Mouse (Mus musculus): ENCODE results near the gene Uaca. TPM values are rescaled to one million over a fixed set of nuclear protein-coding genes. Genes with fewer than 3 reads are reported as not detected.

Gene Uaca
- polyA plus RNA-seq, 2 experiments, result 0.62 to 1.9 TPM

DNA sequence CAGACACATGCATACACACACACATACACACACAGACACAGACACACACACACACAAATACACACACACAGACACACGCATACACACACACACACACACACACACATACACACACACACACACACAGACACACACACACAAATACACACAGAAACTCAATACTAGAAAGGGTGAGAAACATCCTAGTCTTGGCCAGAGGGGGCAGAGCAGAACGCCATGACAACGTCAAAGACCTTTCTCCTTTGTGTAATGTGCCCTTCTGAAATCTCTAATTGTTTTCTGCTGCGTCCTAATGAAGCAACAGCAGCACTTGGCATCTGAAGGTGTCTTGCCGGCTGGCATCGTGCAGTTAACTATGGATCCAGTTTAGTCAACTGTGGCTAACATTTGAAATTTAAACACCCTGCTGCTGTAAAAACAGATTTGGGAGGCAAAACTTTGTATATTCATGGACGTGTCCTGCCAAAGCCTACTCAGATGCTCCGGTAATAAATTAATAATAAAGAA, 83.8 kb downstream of the Uaca start:
- Histone ChIP-seq H3K27ac (no peak overlapping the region), H3K9ac (replicated peaks) (no peak overlapping the region), H3K27me3 (ENCODE audit: control insufficient read depth, insufficient read depth, low read length) (no peaks in the 10 kb centered on the region), H3K4me2 (ENCODE audit: low read depth) (no peak overlapping the region), H3K4me3 (ENCODE audit: insufficient read depth in 1 of 2, low read depth in 2 of 2, low read length in 2 of 2) (no peak overlapping the region), H3K9me3 (ENCODE audit: control insufficient read depth, low read length) (no peaks in the 10 kb centered on the region), H3K36me3 (replicated peaks; ENCODE audit: control insufficient read depth, insufficient read depth, low read depth) (no peaks in the 10 kb centered on the region), H3K4me1 (replicated peaks; ENCODE audit: control insufficient read depth in 2 of 2, insufficient read depth in 2 of 2, low read length in 1 of 2) (no peaks in the 10 kb centered on the region)
- DNase-seq (ENCODE audit: low read depth in 3 of 3, low spot score in 3 of 3), result no peak
- no peak for ATAC-seq (ENCODE audit: insufficient read depth)
- 77% methylated on average over 8 of the region's 8 CpGs for WGBS (ENCODE audit: insufficient replicate concordance)
- TF ChIP-seq EP300 (IDR thresholded peaks at IDR 0.05; ENCODE audit: low read depth) (no peak), CTCF (IDR thresholded peaks at IDR 0.05; ENCODE audit: low read depth) (no peak)

DNA sequence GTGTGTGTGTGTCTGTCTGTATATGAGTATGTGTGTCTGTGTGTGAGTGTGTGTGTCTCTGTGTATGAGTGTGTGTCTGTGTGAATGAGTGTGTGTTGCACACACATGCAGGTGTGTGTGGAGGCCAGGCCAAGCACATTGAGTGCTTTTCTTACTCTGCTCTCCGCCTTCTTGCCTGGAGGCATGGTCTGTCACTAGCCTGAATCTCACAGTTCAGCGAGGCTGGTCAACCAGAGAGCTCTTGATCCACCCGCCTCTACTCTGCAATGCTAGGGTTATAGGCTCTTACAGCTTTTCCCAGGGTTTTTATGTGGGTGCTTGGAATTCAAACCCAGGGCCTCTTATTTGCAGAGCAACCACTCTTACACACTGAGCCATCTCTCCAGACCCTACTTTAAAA, 84.3 kb downstream of the Uaca start:
- ATAC-seq (ENCODE audit: insufficient read depth) (no peak), DNase-seq (ENCODE audit: low read depth in 3 of 3, low spot score in 3 of 3) (no peak)
- no peak for TF ChIP-seq CTCF (IDR thresholded peaks at IDR 0.05; ENCODE audit: low read depth)
- TF ChIP-seq EP300 (IDR thresholded peaks at IDR 0.05; ENCODE audit: low read depth), result no peak
- Histone ChIP-seq H3K4me1 (replicated peaks; ENCODE audit: control insufficient read depth in 2 of 2, insufficient read depth in 2 of 2, low read length in 1 of 2) (no peaks in the 10 kb centered on the region), H3K9me3 (ENCODE audit: control insufficient read depth, low read length) (no peaks in the 10 kb centered on the region), H3K9ac (replicated peaks) (no peak overlapping the region), H3K4me2 (ENCODE audit: low read depth) (no peak overlapping the region), H3K36me3 (replicated peaks; ENCODE audit: control insufficient read depth, insufficient read depth, low read depth) (no peaks in the 10 kb centered on the region), H3K27me3 (ENCODE audit: control insufficient read depth, insufficient read depth, low read length) (no peaks in the 10 kb centered on the region), H3K27ac (no peak overlapping the region), H3K4me3 (ENCODE audit: insufficient read depth in 1 of 2, low read depth in 2 of 2, low read length in 2 of 2) (no peak overlapping the region)
- 64% methylated on average over 3 of the region's 3 CpGs for WGBS (ENCODE audit: insufficient replicate concordance)

DNA sequence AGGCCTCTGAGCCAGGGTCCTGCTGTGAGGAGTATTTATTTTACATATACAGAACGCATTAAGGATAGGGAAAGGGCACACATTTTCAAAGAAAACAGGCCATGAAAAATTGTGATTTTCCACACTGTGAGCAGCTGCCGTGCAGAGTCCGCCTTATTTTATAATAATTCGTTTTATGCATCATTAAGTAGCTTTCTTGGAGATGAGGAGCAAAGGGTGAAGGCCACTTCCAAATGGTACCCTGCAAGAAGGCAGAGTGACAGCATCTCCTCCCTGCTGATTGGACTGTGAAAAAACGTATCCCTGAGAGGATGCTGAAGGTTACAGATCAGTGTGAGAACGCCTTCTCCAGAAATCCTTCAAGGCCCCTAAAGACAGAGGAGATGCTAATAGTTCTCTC, 90.8 kb downstream of the Uaca start:
- no peaks in the 10 kb centered on the region for H3K9me3 ChIP-seq (ENCODE audit: control insufficient read depth, low read length)
- ATAC-seq (ENCODE audit: insufficient read depth) (no peak), DNase-seq (ENCODE audit: low read depth in 3 of 3, low spot score in 3 of 3) (no peak)
- H3K27me3 ChIP-seq (ENCODE audit: control insufficient read depth, insufficient read depth, low read length), result no peaks in the 10 kb centered on the region
- 60% methylated on average over 6 of the region's 6 CpGs for WGBS (ENCODE audit: insufficient replicate concordance)
- H3K9ac ChIP-seq (replicated peaks), result no peak overlapping the region
- H3K4me2 ChIP-seq (ENCODE audit: low read depth), result no peak overlapping the region
- no peaks in the 10 kb centered on the region for H3K36me3 ChIP-seq (replicated peaks; ENCODE audit: control insufficient read depth, insufficient read depth, low read depth)
- no peak for TF ChIP-seq EP300 (IDR thresholded peaks at IDR 0.05; ENCODE audit: low read depth)
- TF ChIP-seq CTCF (IDR thresholded peaks at IDR 0.05; ENCODE audit: low read depth), result no peak
- no peak overlapping the region for H3K27ac ChIP-seq
- H3K4me3 ChIP-seq (ENCODE audit: insufficient read depth in 1 of 2, low read depth in 2 of 2, low read length in 2 of 2), result no peak overlapping the region
- no peaks in the 10 kb centered on the region for H3K4me1 ChIP-seq (replicated peaks; ENCODE audit: control insufficient read depth in 2 of 2, insufficient read depth in 2 of 2, low read length in 1 of 2)

DNA sequence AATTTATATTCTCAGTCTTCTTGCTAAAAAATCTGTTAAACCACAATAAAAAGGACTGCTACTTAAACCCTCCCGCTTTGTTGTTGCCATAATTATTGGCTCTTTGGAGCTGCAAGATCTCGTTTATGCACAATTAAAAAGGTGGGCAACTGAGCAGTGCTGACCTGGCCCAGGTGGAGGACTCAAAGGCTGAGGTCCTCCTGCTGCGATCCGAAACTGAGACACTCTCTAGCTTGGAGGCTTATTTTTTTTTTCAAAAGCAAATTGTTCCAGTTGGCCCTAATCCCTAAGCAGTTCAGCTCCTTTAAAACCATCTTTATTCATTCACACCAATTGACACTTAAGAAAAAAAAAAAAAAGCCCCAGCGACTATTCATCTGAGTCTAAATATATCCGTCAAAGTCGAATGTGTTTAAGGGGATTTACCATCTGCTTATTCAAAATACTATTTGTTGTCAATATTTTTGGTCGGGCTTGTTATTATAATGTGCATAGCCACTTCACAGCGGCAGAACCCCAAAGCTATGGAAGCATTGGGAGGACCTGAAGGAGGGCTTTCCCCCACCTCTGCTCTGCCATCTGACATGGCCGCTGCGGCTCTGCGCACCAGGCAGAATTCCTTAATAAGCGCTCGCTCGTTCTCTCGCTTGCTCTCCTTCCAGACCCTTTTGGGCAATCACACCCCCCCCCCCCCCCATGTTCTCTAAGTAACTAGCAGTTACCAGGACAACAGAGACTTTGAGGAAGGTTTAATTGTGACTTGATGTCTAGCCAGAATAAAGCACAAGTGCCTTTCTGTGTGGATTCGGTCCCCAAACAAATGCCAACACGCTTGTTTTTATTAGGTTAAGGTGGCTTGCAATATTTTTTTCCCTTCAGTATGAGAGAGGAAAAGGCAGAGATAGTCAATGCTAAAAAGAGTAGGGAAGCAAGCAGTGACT, 92.4 kb downstream of the Uaca start:
- 71% methylated on average over 18 of the region's 18 CpGs for WGBS (ENCODE audit: insufficient replicate concordance)
- Histone ChIP-seq H3K27me3 (ENCODE audit: control insufficient read depth, insufficient read depth, low read length) (no peaks in the 10 kb centered on the region), H3K4me3 (ENCODE audit: insufficient read depth in 1 of 2, low read depth in 2 of 2, low read length in 2 of 2) (no peak overlapping the region), H3K9ac (replicated peaks) (no peak overlapping the region), H3K9me3 (ENCODE audit: control insufficient read depth, low read length) (no peaks in the 10 kb centered on the region), H3K4me1 (replicated peaks; ENCODE audit: control insufficient read depth in 2 of 2, insufficient read depth in 2 of 2, low read length in 1 of 2) (no peaks in the 10 kb centered on the region), H3K4me2 (ENCODE audit: low read depth) (no peak overlapping the region), H3K36me3 (replicated peaks; ENCODE audit: control insufficient read depth, insufficient read depth, low read depth) (no peaks in the 10 kb centered on the region), H3K27ac (no peak overlapping the region)
- DNase-seq (ENCODE audit: low read depth in 3 of 3, low spot score in 3 of 3) (no peak), ATAC-seq (ENCODE audit: insufficient read depth) (no peak)
- no peak for TF ChIP-seq CTCF (IDR thresholded peaks at IDR 0.05; ENCODE audit: low read depth)
- no peak for TF ChIP-seq EP300 (IDR thresholded peaks at IDR 0.05; ENCODE audit: low read depth)

DNA sequence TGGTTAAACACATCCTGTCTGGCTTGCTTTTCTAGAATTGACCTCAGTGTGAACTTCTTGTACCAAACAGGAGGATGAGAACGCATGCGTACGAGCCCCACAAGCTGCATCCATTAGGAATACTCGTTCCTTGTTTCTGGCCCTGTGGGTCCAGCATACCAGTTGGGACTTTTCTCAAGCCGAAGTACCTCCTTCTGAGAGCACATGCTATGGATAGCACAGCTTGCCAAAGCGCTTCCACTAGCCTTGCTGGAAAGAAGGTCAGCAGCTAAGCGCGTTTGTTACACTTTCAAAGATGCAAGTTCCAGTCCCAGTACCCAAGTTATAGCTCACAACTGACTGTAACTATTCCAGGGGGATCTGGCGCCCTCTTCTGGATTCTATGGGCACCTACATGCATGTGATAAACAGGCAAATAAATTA, 93.1 kb downstream of the Uaca start:
- Histone ChIP-seq H3K27me3 (ENCODE audit: control insufficient read depth, insufficient read depth, low read length) (no peaks in the 10 kb centered on the region), H3K9ac (replicated peaks) (no peak overlapping the region), H3K4me1 (replicated peaks; ENCODE audit: control insufficient read depth in 2 of 2, insufficient read depth in 2 of 2, low read length in 1 of 2) (no peaks in the 10 kb centered on the region), H3K9me3 (ENCODE audit: control insufficient read depth, low read length) (no peaks in the 10 kb centered on the region), H3K4me3 (ENCODE audit: insufficient read depth in 1 of 2, low read depth in 2 of 2, low read length in 2 of 2) (no peak overlapping the region), H3K36me3 (replicated peaks; ENCODE audit: control insufficient read depth, insufficient read depth, low read depth) (no peaks in the 10 kb centered on the region), H3K27ac (no peak overlapping the region), H3K4me2 (ENCODE audit: low read depth) (no peak overlapping the region)
- TF ChIP-seq EP300 (IDR thresholded peaks at IDR 0.05; ENCODE audit: low read depth) (no peak), CTCF (IDR thresholded peaks at IDR 0.05; ENCODE audit: low read depth) (peak; percentile 33; the same call in 1 of the 2 replicates)
- 56% methylated on average over 9 of the region's 9 CpGs for WGBS (ENCODE audit: insufficient replicate concordance)
- no peak for ATAC-seq (ENCODE audit: insufficient read depth)
- DNase-seq (ENCODE audit: low read depth in 3 of 3, low spot score in 3 of 3), result no peak

All from liver, embryonic 14.5 days (tissue).